1 mouse cellular context compared by ENCODE assay signal in the genomic region with DNA sequence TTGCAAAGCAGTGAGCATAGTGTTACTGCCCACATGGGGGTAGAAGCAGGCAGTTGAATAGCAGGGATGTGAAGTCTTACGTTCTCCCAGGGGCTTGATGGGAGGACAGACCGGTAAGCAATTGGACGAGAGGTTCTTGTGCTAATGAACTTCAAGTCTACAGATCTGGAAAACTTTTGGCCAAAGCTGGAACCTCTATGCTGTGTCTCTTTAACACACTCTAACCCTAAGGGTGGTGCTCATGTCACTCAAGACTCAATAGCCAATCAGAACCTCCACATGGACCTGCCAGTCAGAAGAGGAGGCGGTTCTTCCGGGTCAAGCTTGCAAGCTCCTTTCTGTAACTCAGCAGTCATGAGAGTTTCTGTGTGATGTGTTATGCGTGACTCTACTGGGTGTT. TPM values are rescaled to one million over a fixed set of nuclear protein-coding genes. Genes with fewer than 3 reads are reported as not detected.
"Had no signal": no experiment of that assay in that cellular context is flagged by ENCODE, and none has a peak within 500 bp of the region (broad histone marks: within the 10 kb centered on the region; RNA-seq: fewer than 3 reads in every experiment).

A gene (plus strand): TSS at position 301 of the 400 bp plus-strand sequence.

RNA-seq across cellular contexts. Expression of the gene that starts here (rescaled TPM):
- polyA plus RNA-seq: small intestine, adult 2 months had no signal
